Mouse (Mus musculus) myocyte (in vitro differentiated cells): ENCODE data around the gene Sun2.

Experiments
- CEBPB ChIP-seq: IDR thresholded peaks from 2 replicates; pipeline ENCODE4 v1.6.1; 2011; ENCODE audit warnings: mild to moderate bottlenecking, moderate library complexity; ENCODE audit not compliant: poor library complexity, insufficient read depth, severe bottlenecking
- MAX ChIP-seq: IDR thresholded peaks from one replicate; pipeline ENCODE4 v1.6.1; 2011; ENCODE audit warnings: low read depth, mild to moderate bottlenecking, control low read depth
- MYOD1 ChIP-seq, 3 experiments: IDR thresholded peaks; one replicate each; pipeline ENCODE4 v1.6.1; 2011; ENCODE audit warnings: control low read depth in 2 of 3, low read depth in 2 of 3, mild to moderate bottlenecking in 2 of 3, moderate library complexity in 1 of 3; ENCODE audit not compliant: insufficient read length in 2 of 3, control insufficient read depth in 1 of 3
- POLR2A ChIP-seq: IDR thresholded peaks from one replicate; pipeline ENCODE4 v1.6.1; 2011; ENCODE audit warnings: low read depth, mild to moderate bottlenecking, control low read depth, moderate library complexity; ENCODE audit not compliant: insufficient read length
- POLR2AphosphoS2 ChIP-seq: IDR thresholded peaks from one replicate; pipeline ENCODE4 v1.6.1; 2011; ENCODE audit warnings: low read depth, control low read depth; ENCODE audit not compliant: insufficient read length
- USF1 ChIP-seq: IDR thresholded peaks from one replicate; pipeline ENCODE4 v1.6.1; 2011; ENCODE audit warnings: low read depth, mild to moderate bottlenecking, control low read depth, moderate library complexity

DNA sequence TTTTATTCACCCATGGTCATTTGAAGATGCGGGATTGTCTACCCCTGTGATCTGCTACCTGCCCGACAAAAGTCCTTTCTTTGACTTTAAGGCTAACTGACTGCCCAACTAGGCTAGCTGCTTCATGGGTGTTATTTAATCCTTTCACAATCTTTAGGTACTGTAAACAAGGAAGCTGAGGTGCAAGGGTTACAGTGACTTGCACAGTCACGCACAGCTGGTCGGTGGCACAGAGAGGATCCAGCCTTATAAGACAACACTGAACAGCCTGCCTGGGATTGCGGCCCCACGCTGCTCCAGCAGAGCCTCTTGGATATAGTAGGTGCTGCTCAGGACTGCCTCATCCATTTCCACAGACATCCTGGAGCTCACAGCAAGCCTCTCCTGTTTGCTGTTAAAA is 59.2 kb downstream of the Sun2 start:
- no peak for TF ChIP-seq MYOD1 (IDR thresholded peaks at IDR 0.05; ENCODE audit: control insufficient read depth in 1 of 3, insufficient read length in 2 of 3, low read depth in 2 of 3)
- no peak for TF ChIP-seq MAX
- no peak for TF ChIP-seq POLR2A
- TF ChIP-seq POLR2AphosphoS2: no peak
- no peak for TF ChIP-seq CEBPB
- TF ChIP-seq USF1: no peak
